Mouse (Mus musculus) G1E (cell line): Measurements from ENCODE around the gene Lcp1. TPM values are rescaled to one million over a fixed set of nuclear protein-coding genes. Genes with fewer than 3 reads are reported as not detected.
"Not testable (repeated sequence)": the region's sequence is repeated elsewhere in the genome, so short reads cannot be mapped to it uniquely, and the experiment has no call there.

Experiments used
- ATAC-seq: 2 replicates; pipeline ENCODE4 v1.8.0; 2016; ENCODE audit warnings: mild to moderate bottlenecking; ENCODE audit not compliant: insufficient number of reproducible peaks, poor library complexity, low FRiP score, severe bottlenecking; ENCODE audit errors: extremely low read depth
- DNase-seq: peaks from one replicate; pipeline ENCODE4 v3.0.0; 2012; ENCODE audit warnings: low spot score
- H3K27me3 ChIP-seq: 2 replicates; pipeline ENCODE4 v1.6.1; 2012; ENCODE audit warnings: mild to moderate bottlenecking, low read length, inconsistent platforms; ENCODE audit not compliant: insufficient read depth
- H3K36me3 ChIP-seq: replicated peaks from 2 replicates; pipeline ENCODE3; 2012; ENCODE audit warnings: mild to moderate bottlenecking, inconsistent platforms
- H3K4me1 ChIP-seq: 2 replicates; pipeline ENCODE4 v1.6.1; 2012; ENCODE audit warnings: low read depth, low read length, inconsistent platforms, mixed read lengths; ENCODE audit not compliant: insufficient read depth
- H3K4me3 ChIP-seq: 2 replicates; pipeline ENCODE4 v1.5.1; 2012; ENCODE audit warnings: low read depth, mild to moderate bottlenecking, inconsistent platforms, low read length, moderate library complexity, mixed read lengths
- H3K9me3 ChIP-seq: replicated peaks from 2 replicates; pipeline ENCODE4 v1.6.1; 2012; ENCODE audit warnings: inconsistent platforms
- CTCF ChIP-seq: IDR thresholded peaks from 2 replicates; pipeline ENCODE4 v1.5.1; 2012; ENCODE audit warnings: low read depth, low read length, inconsistent platforms, mixed read lengths
- GATA1 ChIP-seq: IDR thresholded peaks from 2 replicates; pipeline ENCODE4 v1.6.1; 2012; ENCODE audit warnings: borderline replicate concordance, low read length, inconsistent platforms, mixed read lengths
- GATA2 ChIP-seq: IDR thresholded peaks from 2 replicates; pipeline ENCODE4 v1.6.1; 2012; ENCODE audit warnings: low read depth, low read length, inconsistent platforms, borderline replicate concordance
- POLR2AphosphoS5 ChIP-seq: IDR thresholded peaks from 2 replicates; pipeline ENCODE4 v1.6.1; 2012; ENCODE audit warnings: low read depth, low read length, inconsistent platforms; ENCODE audit not compliant: insufficient replicate concordance
- TAL1 ChIP-seq: conservative IDR thresholded peaks from 2 replicates; pipeline ENCODE4 v1.6.1; 2012; ENCODE audit warnings: low read depth, low read length, inconsistent platforms, mixed read lengths
- polyA plus RNA-seq: library from polyadenylated mRNA; stranded (reverse); fragments of >175 nt; gene quantifications from 2 replicates; pipeline ENCODE4 v1.2.3, GENCODE M21; 2012
- total RNA-seq, 2 experiments: library from RNA; stranded (forward) in 1 of 2; stranded (reverse) in 1 of 2; fragments of 200-1000 nt in 1 of 2; fragments of >200 nt in 1 of 2; fragmentation: Nextera tagmentation in 1 of 2; gene quantifications; 2 replicates each; pipeline ENCODE4 v1.2.3; 2014 to 2017

Gene Lcp1
- total and polyA plus RNA-seq, 3 experiments = 0.55 to 23.4 (median 2.3) TPM

- H3K36me3 ChIP-seq = no peaks in the 10 kb centered on the region
- no peaks in the 10 kb centered on the region for H3K27me3 ChIP-seq
- DNase-seq (no peak), ATAC-seq (no peak)
- TF ChIP-seq TAL1 = no peak
- TF ChIP-seq POLR2AphosphoS5 = no peak
- no peak for TF ChIP-seq GATA1
- TF ChIP-seq CTCF = no peak
- TF ChIP-seq GATA2 = no peak
- H3K4me1 ChIP-seq = no peaks in the 10 kb centered on the region
- no peaks in the 10 kb centered on the region for H3K9me3 ChIP-seq
- H3K4me3 ChIP-seq = no peak overlapping the region
These were observed 8.3 kb downstream of the Lcp1 start for GRCm38 (mm10) chr14:75139225-75139624.

DNA sequence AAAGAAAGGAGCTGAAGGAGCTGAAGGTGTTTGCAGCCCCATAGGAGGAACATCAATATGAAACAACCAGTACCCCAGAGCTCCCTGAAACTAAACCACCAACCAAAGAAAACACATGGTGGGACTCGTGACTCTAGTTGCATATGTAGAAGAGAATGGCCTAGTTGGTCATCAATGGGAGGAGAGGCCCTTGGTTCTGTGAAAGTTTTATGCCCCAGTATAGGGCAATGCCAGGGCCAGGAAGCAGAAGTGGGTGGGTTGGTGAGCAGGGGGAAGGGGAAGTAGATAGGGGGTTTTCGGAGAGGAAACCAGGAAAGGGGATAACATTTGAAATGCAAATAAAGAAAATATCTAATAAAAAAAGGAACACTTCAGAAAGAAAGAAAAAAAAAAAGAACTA, 16.8 kb downstream of the Lcp1 start:
- not testable (repeated sequence) for ATAC-seq, H3K4me1 ChIP-seq, H3K9me3 ChIP-seq, H3K4me3 ChIP-seq, H3K36me3 ChIP-seq, DNase-seq, H3K27me3 ChIP-seq

- Histone ChIP-seq H3K9me3 (no peaks in the 10 kb centered on the region), H3K36me3 (no peaks in the 10 kb centered on the region), H3K27me3 (no peaks in the 10 kb centered on the region), H3K4me1 (no peaks in the 10 kb centered on the region), H3K4me3 (no peak overlapping the region)
- ATAC-seq (no peak), DNase-seq (no peak)
- TF ChIP-seq POLR2AphosphoS5 (no peak), CTCF (no peak), TAL1 (no peak), GATA2 (no peak), GATA1 (no peak)
These were observed 17.3 kb downstream of the Lcp1 start for GRCm38 (mm10) chr14:75148229-75148628.

DNA sequence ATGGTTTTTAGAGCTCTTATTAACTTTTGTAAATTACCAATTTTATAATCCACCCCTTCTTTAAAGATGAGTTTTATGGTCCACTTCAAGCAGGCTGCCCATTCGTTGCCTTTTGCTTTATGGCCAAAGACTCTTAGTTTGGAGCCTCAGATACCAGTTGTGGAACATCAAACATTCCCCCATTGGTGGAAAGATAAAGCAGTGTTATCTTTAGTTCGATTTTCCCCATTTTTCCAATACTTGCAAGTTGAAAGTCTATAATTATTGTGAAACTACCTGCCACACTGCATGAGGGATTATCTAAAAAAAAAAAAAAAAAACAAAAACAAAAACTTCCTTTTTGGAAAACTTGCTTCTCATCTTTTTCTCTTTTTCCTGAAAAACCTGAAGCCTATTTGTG, 19.8 kb downstream of the Lcp1 start:
- no peak for TF ChIP-seq TAL1
- TF ChIP-seq GATA1 = no peak
- TF ChIP-seq POLR2AphosphoS5 = no peak
- TF ChIP-seq CTCF = no peak
- no peak for TF ChIP-seq GATA2
- no peaks in the 10 kb centered on the region; the same call in 1 of the 2 replicates for H3K27me3 ChIP-seq
- H3K4me1 ChIP-seq = no peaks in the 10 kb centered on the region
- ATAC-seq (no peak), DNase-seq (no peak)
- no peaks in the 10 kb centered on the region for H3K9me3 ChIP-seq
- H3K36me3 ChIP-seq = no peaks in the 10 kb centered on the region
- no peak overlapping the region for H3K4me3 ChIP-seq

GRCm38 (mm10) chr14:75151146-75151545, 20.2 kb downstream of the Lcp1 start:
- no peak for TF ChIP-seq GATA2
- no peak for TF ChIP-seq GATA1
- no peak for TF ChIP-seq TAL1
- TF ChIP-seq CTCF = no peak
- TF ChIP-seq POLR2AphosphoS5 = no peak
- DNase-seq = no peak
- Histone ChIP-seq H3K36me3 (no peaks in the 10 kb centered on the region), H3K9me3 (no peaks in the 10 kb centered on the region), H3K27me3 (no peaks in the 10 kb centered on the region; the same call in 1 of the 2 replicates), H3K4me3 (no peak overlapping the region), H3K4me1 (no peaks in the 10 kb centered on the region)
- no peak for ATAC-seq

GRCm38 (mm10) chr14:75154481-75154880, 23.6 kb downstream of the Lcp1 start:
- no peaks in the 10 kb centered on the region for H3K36me3 ChIP-seq
- no peak for ATAC-seq
- no peak overlapping the region for H3K4me3 ChIP-seq
- H3K4me1 ChIP-seq = no peaks in the 10 kb centered on the region
- no peak for TF ChIP-seq GATA1
- no peaks in the 10 kb centered on the region; the same call in 1 of the 2 replicates for H3K27me3 ChIP-seq
- DNase-seq = no peak
- H3K9me3 ChIP-seq = no peaks in the 10 kb centered on the region

- ATAC-seq = no peak
- Histone ChIP-seq H3K4me3 (no peak overlapping the region), H3K27me3 (no peaks in the 10 kb centered on the region; the same call in 1 of the 2 replicates), H3K4me1 (no peaks in the 10 kb centered on the region), H3K36me3 (no peaks in the 10 kb centered on the region), H3K9me3 (no peaks in the 10 kb centered on the region)
- TF ChIP-seq CTCF = no peak
- no peak for TF ChIP-seq GATA2
- DNase-seq = no peak
These were observed 28.5 kb downstream of the Lcp1 start for GRCm38 (mm10) chr14:75159375-75159774.
